Mouse (Mus musculus) hindbrain, embryonic 11.5 days (tissue): Measurements from ENCODE around the gene Pstpip1. TPM values are rescaled to one million over a fixed set of nuclear protein-coding genes. Genes with fewer than 3 reads are reported as not detected.

Experiments used
- ATAC-seq: fragments of 200-750 bp; cut with Nextera tagmentation; 2 replicates; pipeline ENCODE4 v1.8.0; 2017; ENCODE audit warnings: mild to moderate bottlenecking, moderate TSS enrichment, moderate library complexity; ENCODE audit not compliant: low FRiP score
- DNase-seq: peaks from one replicate; pipeline ENCODE4 v3.0.0-alpha.2; 2015; ENCODE audit warnings: low spot score
- H3K27ac ChIP-seq: fragments of 300-500 bp; sonication (generic); 2 replicates; pipeline ENCODE4 v1.5.1; 2014; ENCODE audit warnings: mild to moderate bottlenecking, low read depth, low read length
- H3K27me3 ChIP-seq: fragments of 300-500 bp; sonication (generic); 2 replicates; pipeline ENCODE4 v1.6.1; 2014; ENCODE audit warnings: mild to moderate bottlenecking, low read length, moderate library complexity, mixed read lengths; ENCODE audit not compliant: control insufficient read depth, insufficient read depth
- H3K36me3 ChIP-seq: fragments of 300-500 bp; sonication (generic); 2 replicates; pipeline ENCODE4 v1.6.1; 2014; ENCODE audit warnings: mild to moderate bottlenecking, low read length, moderate library complexity, mixed read lengths; ENCODE audit not compliant: control insufficient read depth, insufficient read depth
- H3K4me1 ChIP-seq: fragments of 300-500 bp; sonication (generic); replicated peaks from 2 replicates; pipeline ENCODE4 v1.6.1; 2014; ENCODE audit warnings: low read length, mixed read lengths; ENCODE audit not compliant: control insufficient read depth, insufficient read depth
- H3K4me2 ChIP-seq: fragments of 300-500 bp; sonication (generic); replicated peaks from 2 replicates; pipeline ENCODE4 v1.6.1; 2014; ENCODE audit warnings: mild to moderate bottlenecking, low read depth, low read length
- H3K4me3 ChIP-seq: fragments of 300-500 bp; sonication (generic); 2 replicates; pipeline ENCODE4 v1.5.1; 2014; ENCODE audit warnings: low read depth, low read length
- H3K9ac ChIP-seq: fragments of 300-500 bp; sonication (generic); 2 replicates; pipeline ENCODE4 v1.6.1; 2014; ENCODE audit warnings: low read depth, low read length
- H3K9me3 ChIP-seq: fragments of 300-500 bp; sonication (generic); 2 replicates; pipeline ENCODE4 v1.6.1; 2016; ENCODE audit warnings: low read length; ENCODE audit not compliant: control insufficient read depth
- WGBS: fragments of 180-500 bp; shearing (Covaris S2); extraction: QIAGEN DNeasy Blood & Tissue Kit; methylation state at CpG from one replicate; pipeline ENCODE4 v1.1.7; 2014; 5-methylcytosine and 5-hydroxymethylcytosine counted together
- polyA plus RNA-seq: library from polyadenylated mRNA; unstranded; fragments of >200 nt; fragmentation: Nextera tagmentation; extraction: Ambion mirVana; gene quantifications from 2 replicates; pipeline ENCODE4 v1.2.1, GENCODE M21; 2014

Gene Pstpip1
- polyA plus RNA-seq, 1 experiment from 2014 or later, result 0.19 TPM

- no peaks in the 10 kb centered on the region for H3K9me3 ChIP-seq
- H3K9ac ChIP-seq, result no peak overlapping the region
- H3K4me2 ChIP-seq, result no peak overlapping the region
- WGBS, result 71% methylated on average over 4 of the region's 4 CpGs
- ATAC-seq, result no peak
- peaks cover 8% of the 10 kb centered on the region for H3K36me3 ChIP-seq
- H3K27ac ChIP-seq, result no peak overlapping the region; the same call in 1 of the 2 replicates
- no peak overlapping the region for H3K4me3 ChIP-seq
- no peaks in the 10 kb centered on the region for H3K4me1 ChIP-seq
- no peak for DNase-seq
- no peaks in the 10 kb centered on the region for H3K27me3 ChIP-seq
These were observed 40.8 kb downstream of the Pstpip1 start for GRCm38 (mm10) chr9:56130536-56130935.

GRCm38 (mm10) chr9:56131813-56132525, 42.2 kb downstream of the Pstpip1 start:
- H3K27me3 ChIP-seq, result no peaks in the 10 kb centered on the region
- no peak overlapping the region for H3K4me3 ChIP-seq
- peaks cover 13% of the 10 kb centered on the region for H3K36me3 ChIP-seq
- no peak overlapping the region for H3K9ac ChIP-seq
- H3K4me2 ChIP-seq, result no peak overlapping the region
- no peaks in the 10 kb centered on the region for H3K9me3 ChIP-seq
- no peak overlapping the region for H3K27ac ChIP-seq
- DNase-seq (no peak), ATAC-seq (no peak)
- 72% methylated on average over 10 of the region's 10 CpGs for WGBS
- no peaks in the 10 kb centered on the region for H3K4me1 ChIP-seq

- H3K9ac ChIP-seq, result no peak overlapping the region
- no peaks in the 10 kb centered on the region for H3K27me3 ChIP-seq
- WGBS, result 95% methylated on average over 5 of the region's 5 CpGs
- H3K4me3 ChIP-seq, result no peak overlapping the region
- no peaks in the 10 kb centered on the region for H3K4me1 ChIP-seq
- no peak overlapping the region for H3K27ac ChIP-seq
- ATAC-seq (no peak), DNase-seq (no peak)
- no peaks in the 10 kb centered on the region for H3K9me3 ChIP-seq
- peaks cover 13% of the 10 kb centered on the region for H3K36me3 ChIP-seq
- no peak overlapping the region for H3K4me2 ChIP-seq
These were observed 44.2 kb downstream of the Pstpip1 start for GRCm38 (mm10) chr9:56133970-56134369.

- H3K9ac ChIP-seq, result no peak overlapping the region
- ATAC-seq (no peak), DNase-seq (no peak)
- peaks cover 10% of the 10 kb centered on the region; the same call in 1 of the 2 replicates for H3K36me3 ChIP-seq
- H3K4me2 ChIP-seq, result no peak overlapping the region
- H3K4me1 ChIP-seq, result no peaks in the 10 kb centered on the region
- no peak overlapping the region for H3K4me3 ChIP-seq
- 94% methylated on average over 4 of the region's 4 CpGs for WGBS
- H3K9me3 ChIP-seq, result no peaks in the 10 kb centered on the region
- no peaks in the 10 kb centered on the region for H3K27me3 ChIP-seq
- no peak overlapping the region for H3K27ac ChIP-seq
These were observed 44.9 kb downstream of the Pstpip1 start for GRCm38 (mm10) chr9:56134614-56135013.

- DNase-seq, result no peak
- ATAC-seq, result no peak
- Histone ChIP-seq H3K9ac (no peak overlapping the region), H3K4me3 (no peak overlapping the region), H3K9me3 (no peaks in the 10 kb centered on the region), H3K4me1 (no peaks in the 10 kb centered on the region), H3K27me3 (no peaks in the 10 kb centered on the region), H3K4me2 (no peak overlapping the region), H3K27ac (no peak overlapping the region), H3K36me3 (peaks cover 10% of the 10 kb centered on the region; the same call in 1 of the 2 replicates)
- WGBS, result 92% methylated on average over 4 of the region's 4 CpGs
These were observed 45.9 kb downstream of the Pstpip1 start for GRCm38 (mm10) chr9:56135590-56136197.

GRCm38 (mm10) chr9:56141776-56142175, 52.0 kb downstream of the Pstpip1 start:
- DNase-seq, result no peak
- no peaks in the 10 kb centered on the region for H3K4me1 ChIP-seq
- peaks cover 14% of the 10 kb centered on the region for H3K36me3 ChIP-seq
- no peak overlapping the region for H3K4me3 ChIP-seq
- no peak overlapping the region for H3K9ac ChIP-seq
- no peaks in the 10 kb centered on the region for H3K9me3 ChIP-seq
- ATAC-seq, result no peak
- H3K27ac ChIP-seq, result no peak overlapping the region
- H3K27me3 ChIP-seq, result no peaks in the 10 kb centered on the region
- H3K4me2 ChIP-seq, result no peak overlapping the region
- 91% methylated on average over 9 of the region's 9 CpGs for WGBS

GRCm38 (mm10) chr9:56144366-56145003, 54.7 kb downstream of the Pstpip1 start:
- H3K9ac ChIP-seq, result no peak overlapping the region
- H3K4me3 ChIP-seq, result no peak overlapping the region
- no peak overlapping the region for H3K27ac ChIP-seq
- H3K4me1 ChIP-seq, result no peaks in the 10 kb centered on the region
- WGBS, result 95% methylated on average over 7 of the region's 7 CpGs
- H3K36me3 ChIP-seq, result peaks cover 17% of the 10 kb centered on the region
- no peak overlapping the region for H3K4me2 ChIP-seq
- H3K27me3 ChIP-seq, result no peaks in the 10 kb centered on the region
- ATAC-seq (no peak), DNase-seq (no peak)
- H3K9me3 ChIP-seq, result no peaks in the 10 kb centered on the region

- Histone ChIP-seq H3K4me2 (no peak overlapping the region), H3K4me3 (no peak overlapping the region), H3K9ac (no peak overlapping the region), H3K9me3 (no peaks in the 10 kb centered on the region), H3K27me3 (no peaks in the 10 kb centered on the region), H3K36me3 (peaks cover 17% of the 10 kb centered on the region), H3K27ac (no peak overlapping the region), H3K4me1 (no peaks in the 10 kb centered on the region)
- DNase-seq (no peak), ATAC-seq (no peak)
- WGBS, result 95% methylated on average over 16 of the region's 16 CpGs
These were observed 56.7 kb downstream of the Pstpip1 start for GRCm38 (mm10) chr9:56146326-56146923.
